Mouse (Mus musculus) megakaryocyte, embryonic 14.5 days (primary cell): ENCODE data around the gene Trp63.

ENCODE experiments used
- FLI1 ChIP-seq: IDR thresholded peaks from 2 replicates; pipeline ENCODE4 v1.6.1; 2012; ENCODE audit warnings: low read length, inconsistent platforms, mixed read lengths
- GATA1 ChIP-seq: IDR thresholded peaks from 3 replicates; pipeline ENCODE4 v1.6.1; 2012; ENCODE audit warnings: mixed read lengths, low read length, inconsistent platforms, borderline replicate concordance

- TF ChIP-seq GATA1, result no peak
- no peak for TF ChIP-seq FLI1
Measured at GRCm38 (mm10) chr16:25663116-25663515, 20.4 kb upstream of the Trp63 start.
